Comparison of ENCODE assay signal across 12 mouse cellular contexts in the genomic region with DNA sequence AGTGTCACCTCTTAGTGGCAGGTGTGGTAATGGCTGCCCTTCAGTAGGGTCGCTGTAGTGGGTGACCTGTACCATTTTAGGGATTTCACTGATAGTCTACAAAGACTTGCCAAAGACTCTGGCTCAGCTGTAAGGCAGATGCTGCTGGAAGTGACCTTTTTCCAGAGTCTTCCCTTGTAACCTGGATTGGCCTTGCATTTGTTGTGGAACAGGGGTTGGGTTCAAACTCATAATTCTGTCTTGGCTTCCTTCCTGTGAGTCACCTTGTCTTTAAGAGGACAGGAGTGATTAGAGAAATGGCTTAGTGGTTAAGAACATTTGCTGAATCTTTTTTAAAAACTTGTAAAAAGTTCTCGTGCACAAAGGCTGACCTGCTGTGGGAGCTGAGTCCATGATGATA. TPM values are rescaled to one million over a fixed set of nuclear protein-coding genes. Genes with fewer than 3 reads are reported as not detected.
DNase-seq lines count a peak whose midpoint lies in the region; ATAC-seq and TF ChIP-seq lines count a peak whose summit lies in the region.
"Had no signal": no experiment of that assay in that cellular context is flagged by ENCODE, and none has a peak within 500 bp of the region (broad histone marks: within the 10 kb centered on the region; RNA-seq: fewer than 3 reads in every experiment).

No protein-coding gene starts in this region.

- no peak overlapping the region for H3K27ac ChIP-seq in lung, embryonic 14.5 days (ENCODE audit: low read depth)
- no peak overlapping the region for H3K27ac ChIP-seq in lung, postnatal 0 days (ENCODE audit: low read length)
- H3K27ac ChIP-seq in intestine, embryonic 15.5 days, result no peak overlapping the region
- H3K27ac ChIP-seq in neural tube, embryonic 13.5 days (replicated peaks), result no peak overlapping the region
- H3K27ac ChIP-seq: macrophage had no signal

- H3K4me3 ChIP-seq in erythroblast, embryonic 14.5 days (replicated peaks), result peak overlapping the region; percentile 76
- peak overlapping the region; percentile 92 for H3K4me3 ChIP-seq in lung, embryonic 14.5 days (ENCODE audit: low read depth, low read length)
- no peak overlapping the region for H3K4me3 ChIP-seq in lung, postnatal 0 days (ENCODE audit: low read depth, low read length)
- H3K4me3 ChIP-seq in intestine, embryonic 15.5 days (replicated peaks), result peak overlapping the region; percentile 68
- H3K4me3 ChIP-seq in neural tube, embryonic 13.5 days, result peak overlapping the region; percentile 91

- H3K9ac ChIP-seq in lung, embryonic 14.5 days, result peak overlapping the region; percentile 98
- H3K9ac ChIP-seq in lung, postnatal 0 days (replicated peaks; ENCODE audit: low read depth), result no peak overlapping the region
- H3K9ac ChIP-seq in intestine, embryonic 15.5 days, result no peak overlapping the region
- peak overlapping the region; percentile 93; the same call in 1 of the 2 replicates for H3K9ac ChIP-seq in neural tube, embryonic 13.5 days

- H3K36me3 ChIP-seq in erythroblast, embryonic 14.5 days (ENCODE audit: control insufficient read depth), result peaks cover 59% of the 10 kb centered on the region
- peaks cover 51% of the 10 kb centered on the region for H3K36me3 ChIP-seq in lung, embryonic 14.5 days (ENCODE audit: insufficient read depth)
- H3K36me3 ChIP-seq in lung, postnatal 0 days (ENCODE audit: insufficient read depth, low read length), result peaks cover 26% of the 10 kb centered on the region
- peaks cover 30% of the 10 kb centered on the region for H3K36me3 ChIP-seq in intestine, embryonic 15.5 days
- H3K36me3 ChIP-seq in neural tube, embryonic 13.5 days, result peaks cover 53% of the 10 kb centered on the region

- ATAC-seq in erythroblast, adult 5-6 weeks (replicated peaks; ENCODE audit: low FRiP score, poor library complexity, severe bottlenecking), result no peak
- ATAC-seq in lung, embryonic 14.5 days (ENCODE audit: insufficient read depth), result no peak
- no peak for ATAC-seq in lung, postnatal 0 days
- no peak for ATAC-seq in intestine, embryonic 15.5 days
- ATAC-seq in neural tube, embryonic 13.5 days (ENCODE audit: low read depth), result no peak
- ATAC-seq: activated CD4-positive, CD25-positive, alpha-beta regulatory T cell, adult 4 months had no signal

- H3K4me1 ChIP-seq in erythroblast, embryonic 14.5 days (ENCODE audit: control insufficient read depth), result peaks cover 44% of the 10 kb centered on the region
- peaks cover 4% of the 10 kb centered on the region; the same call in 1 of the 2 replicates for H3K4me1 ChIP-seq in lung, embryonic 14.5 days (ENCODE audit: insufficient read depth)
- H3K4me1 ChIP-seq in lung, postnatal 0 days (ENCODE audit: insufficient read depth, low read depth, low read length), result peaks cover 3% of the 10 kb centered on the region; the same call in 1 of the 2 replicates
- H3K4me1 ChIP-seq in intestine, embryonic 15.5 days (replicated peaks), result peaks cover 18% of the 10 kb centered on the region
- H3K4me1 ChIP-seq in neural tube, embryonic 13.5 days (replicated peaks), result peaks cover 58% of the 10 kb centered on the region

- DNase-seq in lung, embryonic 14.5 days, result no peak
- DNase-seq in lung, postnatal 0 days (ENCODE audit: low spot score), result no peak
- DNase-seq in right cerebral cortex, postnatal 25 days, result no peak
- DNase-seq in spleen, postnatal 10 days (ENCODE audit: low spot score in 2 of 2), result no peak
- DNase-seq: cerebellum, adult 18-20 months; right cerebral cortex, adult 18-20 months had no signal

- no peak for TF ChIP-seq EP300 in lung, postnatal 0 days (IDR thresholded peaks at IDR 0.05)

- H3K9me3 ChIP-seq in erythroblast, embryonic 14.5 days (ENCODE audit: control insufficient read depth, low read length), result no peaks in the 10 kb centered on the region
- H3K9me3 ChIP-seq in lung, embryonic 14.5 days (ENCODE audit: low read depth, low read length), result no peaks in the 10 kb centered on the region
- no peaks in the 10 kb centered on the region for H3K9me3 ChIP-seq in lung, postnatal 0 days (ENCODE audit: low read length)
- H3K9me3 ChIP-seq in intestine, embryonic 15.5 days, result no peaks in the 10 kb centered on the region
- H3K9me3 ChIP-seq in neural tube, embryonic 13.5 days, result no peaks in the 10 kb centered on the region

- H3K27me3 ChIP-seq in erythroblast, embryonic 14.5 days (ENCODE audit: control insufficient read depth), result peaks cover 15% of the 10 kb centered on the region
- no peaks in the 10 kb centered on the region for H3K27me3 ChIP-seq in lung, embryonic 14.5 days (ENCODE audit: insufficient read depth, low read length)
- H3K27me3 ChIP-seq in lung, postnatal 0 days (replicated peaks; ENCODE audit: insufficient read depth, low read length), result no peaks in the 10 kb centered on the region
- no peaks in the 10 kb centered on the region for H3K27me3 ChIP-seq in intestine, embryonic 15.5 days (replicated peaks)
- H3K27me3 ChIP-seq in neural tube, embryonic 13.5 days, result no peaks in the 10 kb centered on the region

- H3K4me2 ChIP-seq in lung, embryonic 14.5 days, result peak overlapping the region; percentile 86
- H3K4me2 ChIP-seq in lung, postnatal 0 days (replicated peaks; ENCODE audit: low read depth, low read length), result no peak overlapping the region
- H3K4me2 ChIP-seq in intestine, embryonic 15.5 days (replicated peaks), result peak overlapping the region; percentile 72
- peak overlapping the region; percentile 90 for H3K4me2 ChIP-seq in neural tube, embryonic 13.5 days

- no peak for TF ChIP-seq CTCF in lung, embryonic 14.5 days (IDR thresholded peaks at IDR 0.05; ENCODE audit: low read depth)
- no peak for TF ChIP-seq CTCF in lung, postnatal 0 days (IDR thresholded peaks at IDR 0.05)

- WGBS in lung, embryonic 14.5 days, result 79% methylated on average over 2 of the region's 2 CpGs
- 73% methylated on average over 2 of the region's 2 CpGs for WGBS in lung, postnatal 0 days
- 81% methylated on average over 2 of the region's 2 CpGs for WGBS in intestine, embryonic 15.5 days
- WGBS in neural tube, embryonic 13.5 days, result 87% methylated on average over 2 of the region's 2 CpGs

RNA-seq across cellular contexts. Expression of a gene that starts 19.3 kb away (rescaled TPM):
- 0.02 TPM in 1 of 2 replicates, not detected in the other for polyA plus RNA-seq in erythroblast, embryonic 14.5 days (2012)
- not detected in 2 replicates for total RNA-seq in erythroblast, adult 5-6 weeks (2015; ENCODE audit: low replicate concordance)
- not detected in 2 replicates for total RNA-seq in erythroblast, adult 5-6 weeks (2017; ENCODE audit: low replicate concordance)
- 9.5 and 10.0 TPM in 2 replicates for polyA plus RNA-seq in lung, embryonic 14.5 days (2014; fragmentation: Nextera tagmentation; extraction: Ambion mirVana)
- 27.3 and 32.0 TPM in 2 replicates for polyA plus RNA-seq in lung, postnatal 0 days (2015; fragmentation: Nextera tagmentation; extraction: Ambion mirVana)
- 12.5 and 12.9 TPM in 2 replicates for polyA plus RNA-seq in intestine, embryonic 15.5 days (2015; fragmentation: Nextera tagmentation; extraction: Ambion mirVana)
- 16.1 and 17.2 TPM in 2 replicates for polyA plus RNA-seq in neural tube, embryonic 13.5 days (2015; fragmentation: Nextera tagmentation; extraction: Ambion mirVana)
- polyA plus RNA-seq: activated CD4-positive, CD25-positive, alpha-beta regulatory T cell, adult 4 months; macrophage had no signal

RNA-seq across cellular contexts. Expression of a gene that starts 20.1 kb away (rescaled TPM):
- not detected in 2 replicates for polyA plus RNA-seq in erythroblast, embryonic 14.5 days (2012)
- total RNA-seq in erythroblast, adult 5-6 weeks (2015; ENCODE audit: low replicate concordance), result not detected in 2 replicates
- total RNA-seq in erythroblast, adult 5-6 weeks (2017; ENCODE audit: low replicate concordance), result not detected in 2 replicates
- polyA plus RNA-seq in lung, embryonic 14.5 days (2014; fragmentation: Nextera tagmentation; extraction: Ambion mirVana), result 0.53 and 1.6 TPM in 2 replicates
- 10.9 and 16.4 TPM in 2 replicates for polyA plus RNA-seq in lung, postnatal 0 days (2015; fragmentation: Nextera tagmentation; extraction: Ambion mirVana)
- 1.0 and 1.3 TPM in 2 replicates for polyA plus RNA-seq in intestine, embryonic 15.5 days (2015; fragmentation: Nextera tagmentation; extraction: Ambion mirVana)
- 1.9 and 2.3 TPM in 2 replicates for polyA plus RNA-seq in neural tube, embryonic 13.5 days (2015; fragmentation: Nextera tagmentation; extraction: Ambion mirVana)
- polyA plus RNA-seq: activated CD4-positive, CD25-positive, alpha-beta regulatory T cell, adult 4 months; macrophage had no signal

RNA-seq across cellular contexts. Expression of a gene that starts 46.6 kb away (rescaled TPM):
- polyA plus RNA-seq in erythroblast, embryonic 14.5 days (2012), result 1.6 and 1.8 TPM in 2 replicates
- total RNA-seq in erythroblast, adult 5-6 weeks (2015; ENCODE audit: low replicate concordance), result 2.3 and 5.0 TPM in 2 replicates
- total RNA-seq in erythroblast, adult 5-6 weeks (2017; ENCODE audit: low replicate concordance), result 2.8 and 3.2 TPM in 2 replicates
- 8.9 and 9.8 TPM in 2 replicates for polyA plus RNA-seq in lung, embryonic 14.5 days (2014; fragmentation: Nextera tagmentation; extraction: Ambion mirVana)
- 23.5 and 27.9 TPM in 2 replicates for polyA plus RNA-seq in lung, postnatal 0 days (2015; fragmentation: Nextera tagmentation; extraction: Ambion mirVana)
- 8.4 and 8.9 TPM in 2 replicates for polyA plus RNA-seq in intestine, embryonic 15.5 days (2015; fragmentation: Nextera tagmentation; extraction: Ambion mirVana)
- polyA plus RNA-seq in neural tube, embryonic 13.5 days (2015; fragmentation: Nextera tagmentation; extraction: Ambion mirVana), result 3.7 TPM in 2 replicates

Comparison
In these comparisons a context has a peak if more than half of its experiments do, and no peak if none do; other contexts are left out.
1. H3K9ac ChIP-seq: peak in lung, embryonic 14.5 days (single experiment) and neural tube, embryonic 13.5 days (single experiment); none in lung, postnatal 0 days (single experiment) and intestine, embryonic 15.5 days (single experiment).
2. RNA of a gene that starts 19.3 kb away (polyA plus RNA-seq): 27.3 to 32.0 TPM in lung, postnatal 0 days, 16.1 to 17.2 TPM in neural tube, embryonic 13.5 days, 12.5 to 12.9 TPM in intestine, embryonic 15.5 days and 9.5 to 10.0 TPM in lung, embryonic 14.5 days; 0.02 TPM in erythroblast, embryonic 14.5 days; every median in the first group is over 10 times any median in the second.